Mouse (Mus musculus): Measurements from ENCODE around the gene Trappc6a.
"Not testable (repeated sequence)": the region's sequence is repeated elsewhere in the genome, so short reads cannot be mapped to it uniquely, and the experiment has no call there.

Gene Trappc6a

GRCm38 (mm10) chr7:19491731-19492130 is 16.5 kb upstream of the Trappc6a start:
- DNase-seq, result no peak

DNA sequence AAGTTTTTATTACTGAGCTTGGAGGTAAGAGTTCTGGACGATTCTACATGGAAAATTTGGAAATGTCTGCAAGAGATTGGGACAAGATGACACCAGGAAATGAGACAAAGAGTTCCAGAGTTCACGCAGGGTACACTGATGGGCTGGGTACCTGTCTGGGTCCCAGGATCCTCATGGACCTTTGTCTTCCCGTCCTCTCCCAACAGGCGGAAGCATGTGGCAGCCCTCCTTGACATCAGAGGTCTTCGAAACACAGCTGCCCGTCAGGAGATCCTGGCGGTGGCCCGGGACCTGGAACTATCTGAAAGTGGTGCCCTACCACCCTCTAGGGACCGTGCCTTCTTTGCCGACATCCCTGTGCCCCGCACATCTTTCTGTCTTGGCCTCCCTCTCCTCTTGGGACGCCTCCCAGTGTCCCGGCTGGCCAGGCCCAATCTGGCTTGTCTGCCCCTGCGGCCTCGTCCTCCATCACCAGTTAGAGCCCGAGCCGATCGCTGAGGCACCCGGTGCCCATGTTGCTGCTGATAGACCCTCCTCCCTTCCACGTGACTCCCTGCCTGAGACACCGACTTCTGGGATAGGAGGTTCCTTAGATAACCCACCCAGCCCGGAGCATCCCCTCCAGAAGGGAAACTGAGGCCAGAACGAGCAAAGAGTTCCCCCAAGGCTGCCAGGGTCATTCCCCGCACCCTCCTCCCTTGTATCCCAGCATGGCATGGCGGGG is 13.3 kb upstream of the Trappc6a start:
- no peak for DNase-seq

GRCm38 (mm10) chr7:19495521-19496213 is 12.5 kb upstream of the Trappc6a start:
- no peak for DNase-seq

- DNase-seq, result no peak
Observed at GRCm38 (mm10) chr7:19496214-19496555, 12.0 kb upstream of the Trappc6a start.

GRCm38 (mm10) chr7:19498326-19498725 is 9.9 kb upstream of the Trappc6a start:
- no peak for DNase-seq

DNA sequence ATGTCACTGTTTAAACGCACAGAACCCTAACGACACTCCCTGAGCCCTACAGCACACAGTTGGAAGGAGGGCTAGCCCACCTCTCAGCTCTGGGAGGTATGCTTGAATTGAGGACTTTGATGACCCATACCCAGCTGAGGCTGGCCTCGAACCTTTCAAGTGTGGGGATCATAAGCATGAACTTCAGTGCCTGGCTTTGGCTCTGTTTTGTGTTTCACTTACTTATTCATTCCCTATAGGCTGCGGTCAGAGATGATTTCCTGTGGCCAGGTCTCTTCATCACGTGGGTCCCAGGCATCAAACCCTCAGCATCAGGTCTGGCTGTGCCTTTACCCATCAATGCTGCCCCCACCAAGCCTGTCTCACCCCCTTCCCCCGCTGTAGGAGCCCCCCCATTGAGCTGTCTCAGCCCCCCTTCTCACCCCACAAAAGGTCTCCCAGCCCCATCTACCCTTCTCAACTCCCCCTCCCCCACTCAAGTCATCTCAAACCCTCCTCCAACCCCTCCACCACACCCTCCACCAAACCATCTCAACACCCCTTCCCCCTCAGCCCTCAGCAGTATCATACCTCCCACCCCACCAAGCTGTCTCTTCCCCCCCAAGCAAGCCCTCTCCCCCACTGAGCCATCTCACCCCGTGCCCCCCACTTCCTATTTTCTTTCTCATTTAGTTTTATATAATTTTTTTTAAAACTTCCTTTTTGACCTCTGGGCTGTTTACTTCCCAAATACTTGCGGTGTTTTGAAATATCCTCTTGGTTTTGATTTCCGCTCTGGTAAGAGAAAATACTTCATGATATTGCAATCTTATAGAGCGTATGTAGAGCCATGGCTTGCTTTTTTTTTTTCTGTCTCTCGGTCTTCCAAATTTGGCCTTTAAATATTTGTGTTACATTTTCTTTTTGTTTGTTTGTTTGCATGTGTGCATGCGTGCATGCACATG is 7.5 kb upstream of the Trappc6a start:
- no peak for DNase-seq

DNA sequence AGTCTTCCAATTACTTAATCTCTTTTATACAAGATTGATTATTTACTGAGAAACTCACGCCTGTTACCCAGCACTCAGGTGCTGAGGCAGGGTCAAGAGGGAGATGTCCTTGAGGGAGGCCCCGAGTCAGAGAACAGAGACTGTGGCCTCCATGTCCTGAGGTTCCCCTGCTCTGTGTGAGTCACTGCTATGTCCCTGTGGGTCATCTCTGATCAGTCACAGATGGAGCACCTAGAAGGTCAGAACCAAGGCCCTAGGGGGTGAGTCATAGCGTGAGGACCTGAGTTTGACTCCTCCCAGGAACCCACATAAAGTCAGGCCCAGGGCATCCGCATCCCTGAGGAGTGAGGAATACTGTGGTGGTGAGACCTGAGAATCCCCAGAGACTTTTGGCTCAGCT is 6.5 kb upstream of the Trappc6a start:
- DNase-seq, result no peak

DNA sequence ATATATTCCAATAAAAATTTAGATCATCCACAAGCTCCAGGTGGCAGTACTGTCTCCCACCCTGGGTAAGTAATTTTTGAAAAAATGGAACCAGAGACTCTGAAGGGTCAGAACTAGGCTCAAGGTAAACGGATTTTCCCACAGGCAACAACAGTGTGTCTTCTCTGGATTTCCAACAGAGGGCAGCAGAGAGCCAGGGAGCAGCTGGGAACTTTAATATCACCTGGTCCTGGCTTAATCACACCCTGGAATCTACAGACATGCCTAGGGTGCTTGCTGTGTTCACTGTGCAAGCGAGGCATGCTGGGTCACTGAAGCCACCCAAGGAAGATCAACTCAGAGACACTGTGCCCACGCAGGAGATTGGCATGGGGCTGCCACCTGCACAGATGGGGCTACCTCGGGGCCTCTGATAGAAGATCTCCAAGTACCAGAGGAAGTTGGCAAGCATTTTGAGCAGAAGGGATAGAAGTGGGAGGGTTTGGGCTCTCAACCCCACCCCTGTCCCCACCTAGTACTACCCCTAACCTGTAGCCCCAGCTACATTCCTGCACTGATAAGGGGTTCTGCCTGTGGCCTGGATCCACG is 4.6 kb upstream of the Trappc6a start:
- DNase-seq, result peak; percentile 67 to 71

- no peak for DNase-seq
Observed at GRCm38 (mm10) chr7:19506326-19506725, 1.9 kb upstream of the Trappc6a start.

DNA sequence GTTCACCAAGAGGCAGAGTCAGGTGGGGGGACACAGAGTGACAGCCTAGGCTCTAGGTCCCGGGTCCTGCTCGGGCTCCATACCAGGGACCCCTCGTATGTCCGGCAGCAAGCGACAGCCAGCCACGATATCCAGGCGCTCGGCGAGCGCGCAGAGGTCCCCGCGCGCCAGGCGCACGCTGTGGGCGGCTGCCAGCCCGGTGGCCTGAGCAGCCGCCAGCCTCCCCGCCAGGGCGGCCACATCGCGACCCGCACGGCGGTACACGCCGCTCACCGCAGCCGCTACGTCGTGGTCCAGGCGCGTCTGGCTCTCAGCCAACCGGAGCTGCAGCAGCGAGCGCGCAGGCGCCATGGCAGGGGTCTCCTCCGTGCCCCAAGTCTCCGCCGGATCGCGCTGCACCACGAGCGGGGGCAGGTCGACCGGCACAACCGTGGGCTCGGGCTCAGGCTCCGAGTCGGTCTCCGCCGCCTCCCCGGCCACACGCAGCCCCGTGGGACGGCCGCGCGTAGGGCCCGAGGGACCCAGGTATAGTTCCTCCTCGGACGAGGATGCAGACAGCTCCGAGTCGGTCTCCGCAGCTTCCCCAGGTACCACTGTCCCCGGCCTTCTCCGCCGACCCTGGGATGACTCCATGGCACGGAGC is 1.1 kb upstream of the Trappc6a start:
- DNase-seq, result peak; percentile 31 to 55

DNA sequence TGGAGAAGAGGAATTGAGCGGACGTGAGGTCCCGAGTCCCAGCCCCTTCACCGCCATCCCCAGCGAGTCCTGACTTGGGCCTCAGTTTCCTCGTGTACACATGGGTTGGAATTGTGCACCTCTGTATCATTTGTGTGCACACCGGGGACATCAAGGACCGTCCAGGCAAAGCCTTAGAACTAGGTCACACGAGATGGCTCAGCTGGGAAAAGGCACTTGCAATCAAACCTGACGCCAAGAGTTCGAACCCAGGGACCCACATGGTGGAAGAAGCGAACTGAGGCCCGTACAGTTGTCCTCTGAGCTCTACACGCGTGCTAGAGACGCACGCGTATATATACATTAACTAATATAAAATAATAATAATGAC is 598 bp upstream of the Trappc6a start:
- DNase-seq, result no peak

GRCm38 (mm10) chr7:19508924-19509568 is 851 bp downstream of the Trappc6a start:
- DNase-seq, result no peak

DNA sequence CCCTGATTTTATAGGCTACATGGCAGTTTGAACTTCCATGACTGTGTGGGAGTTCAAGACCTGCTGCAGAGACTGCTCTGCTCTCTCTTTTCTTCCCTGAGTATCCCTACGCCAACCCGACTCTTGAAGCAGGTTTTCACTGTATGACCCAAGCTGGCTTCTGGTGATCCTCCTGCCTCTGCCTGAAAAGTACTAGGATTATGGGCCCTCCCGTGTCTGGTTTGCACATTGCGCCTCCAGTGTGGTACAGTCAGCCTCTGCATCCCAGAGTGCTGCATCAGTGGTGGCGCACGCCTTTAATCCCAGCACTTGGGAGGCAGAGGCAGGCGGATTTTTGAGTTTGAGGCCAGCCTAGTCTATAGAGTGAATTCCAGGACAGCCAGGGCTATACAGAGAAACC is 1.6 kb downstream of the Trappc6a start:
- DNase-seq, result no peak

DNA sequence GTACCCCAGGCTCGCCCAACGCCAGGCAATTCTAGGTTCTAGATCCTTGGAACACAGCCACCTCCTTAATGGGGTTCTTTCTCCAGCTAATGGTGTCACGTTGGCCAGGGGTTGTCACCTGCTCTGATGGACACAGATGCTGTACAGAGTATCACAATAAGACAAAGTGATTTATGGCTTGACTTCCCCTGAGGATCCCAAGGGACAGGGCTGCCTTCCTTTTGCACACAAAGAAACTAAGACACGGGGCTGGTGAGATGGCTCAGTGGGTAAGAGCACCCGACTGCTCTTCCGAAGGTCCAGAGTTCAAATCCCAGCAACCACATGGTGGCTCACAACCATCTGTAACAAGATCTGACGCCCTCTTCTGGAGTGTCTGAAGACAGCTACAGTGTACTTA is 3.7 kb downstream of the Trappc6a start:
- DNase-seq, result not testable (repeated sequence)

GRCm38 (mm10) chr7:19512353-19512752 is 4.2 kb downstream of the Trappc6a start:
- DNase-seq, result no peak

- DNase-seq, result peak; percentile 63 to 67
Observed at GRCm38 (mm10) chr7:19517652-19518365, 9.6 kb downstream of the Trappc6a start, which contains the start of gene Nkpd1. Nkpd1 (plus strand) TSS chr7:19517838.

- DNase-seq, result peak in 1 of 2 experiments; percentile 3
Observed at GRCm38 (mm10) chr7:19520032-19520431, 11.8 kb downstream of the Trappc6a start.

DNA sequence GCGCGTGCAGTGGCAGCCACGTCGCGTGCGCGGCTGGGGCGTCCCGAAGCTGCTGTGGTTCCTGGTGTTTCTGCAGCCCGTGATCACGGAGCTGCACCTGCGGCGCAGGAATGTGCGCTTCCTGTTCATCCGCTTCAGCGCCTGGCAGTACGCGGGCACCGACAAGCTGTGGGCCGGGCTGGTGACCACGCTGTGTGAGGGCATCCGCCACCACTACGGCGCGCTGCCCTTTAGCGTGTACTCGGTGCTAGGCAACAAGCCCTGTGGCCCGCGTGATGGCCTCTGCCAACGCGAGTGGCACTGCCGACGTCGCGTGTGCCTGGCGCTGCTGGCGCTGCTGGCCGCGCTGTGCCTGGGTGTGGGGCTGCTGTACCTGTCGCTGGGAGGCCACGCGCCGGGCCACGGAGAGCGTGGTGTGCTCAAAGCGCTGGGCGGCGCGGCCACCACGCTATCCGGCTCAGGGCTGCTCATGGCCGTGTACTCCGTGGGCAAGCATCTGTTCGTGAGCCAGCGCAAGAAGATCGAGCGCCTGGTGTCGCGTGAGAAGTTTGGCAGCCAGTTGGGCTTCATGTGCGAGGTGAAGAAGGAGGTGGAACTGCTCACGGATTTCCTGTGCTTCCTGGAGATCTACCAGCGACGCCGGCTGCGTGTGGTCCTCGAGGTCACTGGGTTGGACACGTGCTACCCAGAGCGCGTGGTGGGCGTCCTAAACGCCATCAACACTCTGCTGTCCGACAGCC is 15.0 kb downstream of the Trappc6a start:
- DNase-seq, result no peak

DNA sequence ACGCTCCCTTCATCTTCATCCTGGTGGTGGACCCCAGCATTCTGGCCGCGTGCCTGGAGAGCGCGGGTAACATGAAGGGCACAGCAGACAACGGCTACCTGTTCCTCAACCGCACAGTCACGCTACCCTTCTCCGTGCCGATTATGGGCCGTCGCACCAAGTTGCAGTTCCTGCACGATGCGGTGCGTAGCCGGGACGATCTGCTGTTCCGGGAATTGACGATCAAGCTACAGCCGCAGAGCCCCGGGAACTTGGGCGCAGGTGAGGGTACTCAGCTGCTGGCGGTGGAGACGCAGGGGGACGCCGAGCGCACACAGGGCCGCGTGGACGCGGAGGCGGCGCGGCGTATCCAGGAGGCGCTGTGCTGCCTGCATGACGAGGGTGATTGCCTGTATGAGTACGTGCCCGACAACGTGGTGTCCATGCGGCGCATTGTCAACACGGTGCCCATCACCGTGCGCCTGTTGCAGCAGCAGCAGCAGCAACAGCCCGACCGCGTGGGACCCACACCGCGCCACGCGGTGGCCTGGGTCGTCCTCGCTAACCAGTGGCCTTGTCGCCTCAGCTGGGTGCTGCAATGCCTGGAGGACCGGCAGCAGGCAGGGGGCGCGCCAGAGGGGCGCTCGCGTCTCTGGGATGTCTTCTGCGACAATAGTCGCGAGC is 15.7 kb downstream of the Trappc6a start:
- DNase-seq, result peak; percentile 41 to 42

All from cerebellum, adult 18-20 months (tissue).